ENCODE assay signal across 10 mouse cellular contexts in the genomic region with DNA sequence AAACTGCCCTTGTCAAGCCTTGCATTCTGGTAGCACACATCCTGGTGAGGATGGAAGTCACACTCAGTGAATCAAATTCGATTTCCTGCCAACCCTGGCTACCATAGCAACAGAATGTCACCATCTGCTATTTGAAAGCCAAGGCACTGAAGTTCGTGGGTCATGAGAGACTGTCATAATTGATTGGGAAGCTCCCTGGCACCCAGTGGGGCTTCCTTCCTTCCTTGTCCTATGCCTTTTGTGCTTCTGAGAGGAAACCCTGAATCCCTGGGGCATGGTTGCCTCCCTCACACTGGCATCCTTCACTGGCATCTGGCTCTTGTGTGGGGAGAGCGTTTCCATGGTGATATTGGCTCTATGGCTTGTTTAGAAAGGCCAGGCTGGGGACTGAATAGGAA. TPM values are rescaled to one million over a fixed set of nuclear protein-coding genes. Genes with fewer than 3 reads are reported as not detected.
DNase-seq lines count a peak whose midpoint lies in the region; ATAC-seq and TF ChIP-seq lines count a peak whose summit lies in the region.
"Had no signal": no experiment of that assay in that cellular context is flagged by ENCODE, and none has a peak within 500 bp of the region (broad histone marks: within the 10 kb centered on the region; RNA-seq: fewer than 3 reads in every experiment).

No protein-coding gene starts in this region.

- peak overlapping the region; percentile 13; the same call in 1 of the 2 replicates for H3K4me2 ChIP-seq in neural tube, embryonic 15.5 days
- H3K4me2 ChIP-seq: embryonic facial prominence, embryonic 12.5 days; limb, embryonic 12.5 days had no signal

- peaks cover 29% of the 10 kb centered on the region for H3K4me1 ChIP-seq in neural tube, embryonic 15.5 days
- H3K4me1 ChIP-seq: embryonic facial prominence, embryonic 12.5 days had no signal

- WGBS in neural tube, embryonic 15.5 days, result 13% methylated on average over 3 of the region's 3 CpGs

- intact Hi-C loops in left cerebral cortex, adult 2 months (cut with DNase I), result loop anchor here (10.0 kb wide), 2 partner anchors 369 to 391 kb away; partner anchors contain the start of gene Pdzd2

- no peak for TF ChIP-seq CTCF in left cerebral cortex, adult 2 months (IDR thresholded peaks at IDR 0.05)

- peak; percentile 72 for ATAC-seq in frontal cortex, adult (ENCODE audit: low TSS enrichment)
- peak; percentile 87 for ATAC-seq in neural tube, embryonic 15.5 days (ENCODE audit: low FRiP score)

- DNase-seq in lung, postnatal 10 days, result peak; percentile 61
- DNase-seq in lung, postnatal 25 days (ENCODE audit: low spot score), result no peak
- DNase-seq in left cerebral cortex, adult 2 months (ENCODE audit: extremely low spot score in 1 of 2, low spot score in 2 of 2), result peak; percentile 52 to 59
- no peak for DNase-seq in heart, postnatal 4 days
- DNase-seq in thymus, postnatal 25 days, result no peak
- DNase-seq in spleen, postnatal 4 days (ENCODE audit: low spot score in 2 of 2), result no peak

- no peak overlapping the region for H3K4me3 ChIP-seq in left cerebral cortex, adult 2 months
- H3K4me3 ChIP-seq in neural tube, embryonic 15.5 days (replicated peaks), result no peak overlapping the region
- H3K4me3 ChIP-seq: embryonic facial prominence, embryonic 12.5 days; limb, embryonic 12.5 days had no signal

- H3K27me3 ChIP-seq in neural tube, embryonic 15.5 days (replicated peaks), result no peaks in the 10 kb centered on the region
- H3K27me3 ChIP-seq: embryonic facial prominence, embryonic 12.5 days; limb, embryonic 12.5 days had no signal

- no peak overlapping the region for H3K9ac ChIP-seq in neural tube, embryonic 15.5 days (replicated peaks)
- H3K9ac ChIP-seq: embryonic facial prominence, embryonic 12.5 days; limb, embryonic 12.5 days had no signal

- peak overlapping the region; percentile 16; the same call in 1 of the 2 replicates for H3K27ac ChIP-seq in left cerebral cortex, adult 2 months
- H3K27ac ChIP-seq in neural tube, embryonic 15.5 days (replicated peaks), result peak overlapping the region; percentile 82
- H3K27ac ChIP-seq: embryonic facial prominence, embryonic 12.5 days; limb, embryonic 12.5 days had no signal

- H3K9me3 ChIP-seq in neural tube, embryonic 15.5 days (replicated peaks), result no peaks in the 10 kb centered on the region
- H3K9me3 ChIP-seq: embryonic facial prominence, embryonic 12.5 days; limb, embryonic 12.5 days had no signal

- H3K36me3 ChIP-seq in neural tube, embryonic 15.5 days, result no peaks in the 10 kb centered on the region; the same call in 1 of the 2 replicates
- H3K36me3 ChIP-seq: embryonic facial prominence, embryonic 12.5 days had no signal

RNA-seq across cellular contexts. Expression of gene 1810049J17Rik, which starts 44.4 kb away (rescaled TPM):
- total RNA-seq in left cerebral cortex, adult 2 months (2021), result 1 to 10 TPM; 1.2 to 2.6 TPM
- polyA plus RNA-seq in neural tube, embryonic 15.5 days (2015; fragmentation: Nextera tagmentation; extraction: Ambion mirVana), result 0.47 TPM in 1 of 2 replicates, not detected in the other
- under 1 TPM in 1 of 2 experiments, not detected in 1; 0.91 TPM for total RNA-seq in heart, postnatal 4 days (2021)

RNA-seq across cellular contexts. Expression of gene Golph3, which starts 44.8 kb away (rescaled TPM):
- 100 to 1,000 TPM; 103 to 108 TPM for total RNA-seq in left cerebral cortex, adult 2 months (2021)
- polyA plus RNA-seq in neural tube, embryonic 15.5 days (2015; fragmentation: Nextera tagmentation; extraction: Ambion mirVana), result 73.1 and 74.1 TPM in 2 replicates
- total RNA-seq in heart, postnatal 4 days (2021), result 10 to 100 TPM; 88.7 to 89.1 TPM

Comparison
In these comparisons a context has a peak if more than half of its experiments do, and no peak if none do; other contexts are left out.
1. DNase-seq: peak in lung, postnatal 10 days (single experiment) and left cerebral cortex, adult 2 months (2 of 2); none in lung, postnatal 25 days (single experiment), heart, postnatal 4 days (single experiment), thymus, postnatal 25 days (single experiment) and spleen, postnatal 4 days (0 of 2).